Mouse (Mus musculus): ENCODE results near the gene Dcst1. TPM values are rescaled to one million over a fixed set of nuclear protein-coding genes. Genes with fewer than 3 reads are reported as not detected.

Gene Dcst1
- polyA plus RNA-seq, 1 experiment from 2014 or later, result 3.3 TPM

DNA sequence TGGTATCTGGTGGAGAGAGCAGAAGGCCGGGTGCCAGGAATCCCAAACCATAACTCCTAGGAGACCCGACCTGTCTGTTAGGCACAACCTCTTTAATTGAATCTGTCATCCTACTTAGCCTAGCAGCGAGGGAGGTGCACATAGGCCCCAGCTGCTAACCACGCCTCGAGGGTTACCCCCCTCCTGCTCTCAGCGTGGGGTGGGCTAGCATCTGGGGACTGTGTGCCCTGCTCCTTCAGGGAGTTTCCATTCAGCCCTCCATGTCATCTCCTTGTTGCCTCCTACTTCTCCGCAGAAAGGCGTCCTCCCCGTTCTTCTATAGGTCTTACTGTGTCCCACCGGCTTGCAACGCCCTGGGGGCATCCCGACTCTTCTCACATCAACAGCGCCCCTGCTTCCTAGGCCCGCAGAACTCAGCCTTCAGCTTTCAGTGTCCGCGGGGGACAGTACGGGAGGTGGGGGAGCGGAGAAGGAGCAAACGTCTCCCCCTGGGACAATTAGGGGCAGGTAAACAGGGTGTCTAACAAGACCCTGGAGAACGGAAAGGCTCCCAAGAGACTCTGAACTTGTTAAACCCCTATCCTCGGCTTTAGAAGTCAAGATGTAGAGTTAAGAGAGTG lies 46.0 kb downstream of the Dcst1 start:
- 15% methylated on average over 21 of the region's 21 CpGs for WGBS
- Histone ChIP-seq H3K27ac (ENCODE audit: low read length) (no peak overlapping the region), H3K9me3 (ENCODE audit: low read length) (no peaks in the 10 kb centered on the region), H3K9ac (replicated peaks; ENCODE audit: low read length) (peak overlapping the region; percentile 63; the same call in 1 of the 2 replicates), H3K4me2 (replicated peaks; ENCODE audit: low read depth, low read length) (peak overlapping the region; percentile 79), H3K4me3 (ENCODE audit: low read length) (peak overlapping the region; percentile 63), H3K4me1 (ENCODE audit: insufficient read depth, low read length) (peaks cover 57% of the 10 kb centered on the region), H3K36me3 (ENCODE audit: insufficient read depth, low read length) (no peaks in the 10 kb centered on the region), H3K27me3 (ENCODE audit: insufficient read depth, low read length) (peaks cover 20% of the 10 kb centered on the region)
- no peak for ATAC-seq (ENCODE audit: low FRiP score, low TSS enrichment)

DNA sequence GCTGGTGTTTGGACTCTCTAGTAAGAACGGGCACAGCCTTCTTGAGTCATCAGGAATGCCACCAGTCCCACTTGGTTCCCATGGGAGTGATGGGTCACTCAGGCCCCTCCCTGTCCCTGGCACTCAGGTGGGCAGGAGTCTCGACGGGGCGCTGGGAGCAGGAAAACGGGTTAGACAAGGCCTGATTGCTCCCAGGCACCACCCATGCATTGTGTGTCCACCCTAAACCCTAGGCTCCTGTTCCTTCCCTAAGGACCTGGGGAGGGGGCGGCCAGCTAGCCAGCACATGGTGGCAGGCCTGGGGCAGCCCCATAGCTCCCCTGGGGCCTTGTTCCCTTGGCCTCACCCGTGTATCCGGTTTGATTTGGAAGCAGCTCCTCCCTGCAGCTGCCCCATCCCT lies 46.7 kb downstream of the Dcst1 start:
- no peaks in the 10 kb centered on the region for H3K36me3 ChIP-seq (ENCODE audit: insufficient read depth, low read length)
- H3K9me3 ChIP-seq (ENCODE audit: low read length), result no peaks in the 10 kb centered on the region
- H3K9ac ChIP-seq (replicated peaks; ENCODE audit: low read length), result no peak overlapping the region
- peaks cover 57% of the 10 kb centered on the region for H3K4me1 ChIP-seq (ENCODE audit: insufficient read depth, low read length)
- H3K27me3 ChIP-seq (ENCODE audit: insufficient read depth, low read length), result peaks cover 20% of the 10 kb centered on the region
- no peak overlapping the region for H3K4me3 ChIP-seq (ENCODE audit: low read length)
- 66% methylated on average over 8 of the region's 8 CpGs for WGBS
- ATAC-seq (ENCODE audit: low FRiP score, low TSS enrichment), result no peak
- H3K27ac ChIP-seq (ENCODE audit: low read length), result no peak overlapping the region
- H3K4me2 ChIP-seq (replicated peaks; ENCODE audit: low read depth, low read length), result no peak overlapping the region

DNA sequence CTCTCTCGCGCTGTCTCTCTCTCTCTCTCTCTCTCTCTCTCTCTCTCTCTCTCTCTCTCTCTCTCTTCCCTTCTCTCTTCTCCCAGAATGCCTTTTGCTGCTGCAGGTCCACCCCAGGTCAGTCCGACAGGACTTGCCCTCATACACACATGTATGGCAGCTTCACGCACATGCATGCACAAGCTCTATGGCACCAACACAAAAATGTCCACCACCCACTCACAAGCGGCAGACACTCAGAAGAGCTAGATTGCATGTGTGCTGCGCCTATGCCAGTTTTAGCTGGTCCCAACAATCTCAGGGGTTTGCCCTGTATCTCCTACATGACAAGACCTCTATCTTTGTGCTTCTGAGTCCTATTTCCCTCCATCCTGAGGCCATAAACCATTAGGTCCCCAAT lies 47.8 kb downstream of the Dcst1 start:
- no peak overlapping the region for H3K27ac ChIP-seq (ENCODE audit: low read length)
- no peak overlapping the region for H3K9ac ChIP-seq (replicated peaks; ENCODE audit: low read length)
- H3K9me3 ChIP-seq (ENCODE audit: low read length), result no peaks in the 10 kb centered on the region
- no peak overlapping the region for H3K4me2 ChIP-seq (replicated peaks; ENCODE audit: low read depth, low read length)
- no peaks in the 10 kb centered on the region for H3K36me3 ChIP-seq (ENCODE audit: insufficient read depth, low read length)
- 55% methylated on average over 6 of the region's 6 CpGs for WGBS
- peaks cover 20% of the 10 kb centered on the region for H3K27me3 ChIP-seq (ENCODE audit: insufficient read depth, low read length)
- no peak overlapping the region for H3K4me3 ChIP-seq (ENCODE audit: low read length)
- H3K4me1 ChIP-seq (ENCODE audit: insufficient read depth, low read length), result peaks cover 54% of the 10 kb centered on the region
- no peak for ATAC-seq (ENCODE audit: low FRiP score, low TSS enrichment)

DNA sequence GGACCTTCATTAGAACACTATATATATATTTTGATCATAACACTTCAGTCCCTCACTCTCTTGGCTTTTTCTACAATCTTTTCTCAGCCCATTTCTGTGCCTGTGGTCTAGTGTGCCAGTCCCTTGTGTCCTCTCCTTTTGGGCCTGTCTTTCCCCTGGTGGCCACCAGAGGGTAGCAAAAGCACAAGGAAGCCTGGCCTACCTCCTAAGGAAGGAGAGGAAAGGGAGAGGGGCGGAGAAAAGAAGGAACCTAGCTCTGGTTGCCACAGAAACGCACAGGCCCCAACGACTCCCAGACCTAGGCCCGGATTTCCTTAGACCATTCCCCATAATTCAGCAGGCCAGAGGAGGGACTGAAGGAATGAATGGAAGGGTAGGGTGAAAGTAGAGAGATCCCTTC lies 48.2 kb downstream of the Dcst1 start:
- peaks cover 50% of the 10 kb centered on the region for H3K4me1 ChIP-seq (ENCODE audit: insufficient read depth, low read length)
- H3K9me3 ChIP-seq (ENCODE audit: low read length), result no peaks in the 10 kb centered on the region
- no peak overlapping the region for H3K27ac ChIP-seq (ENCODE audit: low read length)
- ATAC-seq (ENCODE audit: low FRiP score, low TSS enrichment), result peak; percentile 20
- H3K9ac ChIP-seq (replicated peaks; ENCODE audit: low read length), result no peak overlapping the region
- 3% methylated on average over 4 of the region's 4 CpGs for WGBS
- no peaks in the 10 kb centered on the region for H3K36me3 ChIP-seq (ENCODE audit: insufficient read depth, low read length)
- H3K27me3 ChIP-seq (ENCODE audit: insufficient read depth, low read length), result peaks cover 20% of the 10 kb centered on the region
- H3K4me2 ChIP-seq (replicated peaks; ENCODE audit: low read depth, low read length), result peak overlapping the region; percentile 68; the same call in 1 of the 2 replicates
- no peak overlapping the region; the same call in 1 of the 2 replicates for H3K4me3 ChIP-seq (ENCODE audit: low read length)

DNA sequence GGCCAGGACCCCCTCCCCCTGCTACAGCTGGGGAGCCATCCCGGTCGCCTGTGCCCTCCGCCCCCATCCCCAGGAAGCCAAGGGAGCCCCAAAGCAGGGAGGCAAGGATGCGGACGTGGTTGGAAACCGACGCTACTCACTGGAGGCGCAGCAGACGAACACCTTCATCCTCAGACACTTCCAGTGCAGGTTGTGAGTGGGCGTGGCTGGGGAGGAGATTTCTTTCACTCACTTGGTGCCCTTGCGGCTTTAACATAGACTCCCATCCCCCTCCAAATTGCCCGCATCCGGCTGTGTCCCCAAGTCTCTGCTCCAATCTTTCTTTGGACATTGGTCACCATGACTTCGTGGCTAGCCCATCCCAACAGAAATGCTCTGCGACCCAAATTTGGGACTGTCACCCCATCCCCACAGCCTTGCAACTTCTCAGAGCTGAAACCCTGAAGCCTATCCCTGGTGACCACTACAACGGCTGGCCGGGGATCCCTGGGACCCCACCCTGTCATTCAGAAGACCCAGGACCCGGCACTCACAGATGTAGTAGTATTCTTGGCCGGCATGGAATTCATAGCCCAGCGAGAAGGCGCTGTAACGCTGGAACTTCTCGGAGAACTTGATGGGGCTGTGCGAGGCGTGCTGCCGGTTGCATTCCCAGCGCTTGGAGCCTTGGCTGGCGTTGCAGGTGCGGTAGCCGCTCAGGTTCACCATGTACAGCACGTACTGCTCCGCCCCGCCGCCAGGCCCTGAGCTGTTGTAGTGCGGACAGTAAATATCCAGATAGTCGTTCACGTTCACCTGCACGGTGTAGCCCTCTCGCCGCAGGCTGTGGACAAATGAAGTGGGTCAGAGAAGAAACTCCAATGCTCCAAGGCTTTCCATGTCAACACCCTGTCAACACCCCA lies 48.9 kb downstream of the Dcst1 start:
- H3K4me1 ChIP-seq (ENCODE audit: insufficient read depth, low read length), result peaks cover 43% of the 10 kb centered on the region

DNA sequence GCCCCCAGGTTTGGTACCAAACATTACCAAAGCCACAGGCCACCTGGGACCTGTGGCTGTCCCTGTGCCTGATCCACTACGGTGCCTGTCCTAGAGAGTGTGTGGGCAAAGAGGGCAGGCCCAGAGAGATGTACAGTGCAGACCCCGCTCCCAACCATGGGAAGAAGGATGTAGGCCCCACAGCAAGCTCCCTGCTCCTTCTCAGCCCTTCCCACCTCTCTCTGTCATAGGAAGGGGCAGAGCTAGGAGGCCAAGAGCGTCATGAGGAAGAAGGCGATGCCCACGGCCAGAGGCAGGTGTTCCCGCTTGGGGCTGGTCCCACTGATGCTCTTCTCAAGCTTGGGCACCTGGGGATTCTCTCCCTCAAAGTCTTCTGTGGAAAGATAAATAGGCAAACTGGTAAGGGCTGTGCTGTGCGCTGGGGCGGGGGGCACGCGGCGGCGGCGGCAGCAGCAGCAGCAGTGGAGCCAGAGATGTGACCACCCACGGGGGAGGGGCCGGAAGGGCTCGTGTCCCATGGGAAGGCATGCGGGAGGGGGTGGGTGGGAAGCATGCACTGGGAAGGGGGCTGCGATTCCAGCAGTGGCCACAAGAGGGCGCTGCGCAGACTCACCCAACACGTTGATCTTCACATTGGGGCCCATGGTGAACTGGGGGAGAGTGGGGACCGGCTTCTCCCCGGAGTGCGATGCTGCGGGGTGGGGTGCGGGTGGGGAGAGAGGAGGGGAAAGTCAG lies 49.7 kb downstream of the Dcst1 start:
- peak overlapping the region; percentile 9; the same call in 1 of the 2 replicates for H3K27ac ChIP-seq (ENCODE audit: low read length)

More for the DNA sequence above, 48.9 kb downstream of the Dcst1 start:
- Histone ChIP-seq H3K9ac (replicated peaks; ENCODE audit: low read length) (peak overlapping the region; percentile 58; the same call in 1 of the 2 replicates), H3K27ac (ENCODE audit: low read length) (no peak overlapping the region), H3K27me3 (ENCODE audit: insufficient read depth, low read length) (peaks cover 20% of the 10 kb centered on the region), H3K9me3 (ENCODE audit: low read length) (no peaks in the 10 kb centered on the region), H3K4me2 (replicated peaks; ENCODE audit: low read depth, low read length) (peak overlapping the region; percentile 68), H3K4me3 (ENCODE audit: low read length) (peak overlapping the region; percentile 43), H3K36me3 (ENCODE audit: insufficient read depth, low read length) (no peaks in the 10 kb centered on the region)
- peak; percentile 28; the same call in 1 of the 2 replicates for ATAC-seq (ENCODE audit: low FRiP score, low TSS enrichment)
- WGBS, result 13% methylated on average over 40 of the region's 40 CpGs

DNA sequence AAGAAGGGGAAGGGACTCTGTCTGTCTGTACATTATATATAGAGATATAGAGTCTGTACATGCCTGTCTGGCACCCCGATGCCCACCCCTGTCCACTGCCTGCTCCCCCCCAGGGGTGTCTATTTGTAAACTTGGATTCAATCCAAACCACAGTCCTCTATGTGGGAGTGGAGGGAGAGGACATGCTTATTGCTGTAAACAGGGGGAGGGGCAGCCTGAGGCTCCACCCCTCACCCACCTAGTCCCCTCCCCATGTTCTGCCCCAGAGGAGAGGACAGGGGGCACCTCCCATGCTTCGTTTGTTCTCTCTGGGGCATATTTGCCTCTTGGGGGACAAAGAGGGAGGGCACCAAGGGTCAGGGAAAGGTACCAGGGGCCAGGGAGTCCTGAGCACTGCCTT lies 50.3 kb downstream of the Dcst1 start:
- peak overlapping the region; percentile 9; the same call in 1 of the 2 replicates for H3K27ac ChIP-seq (ENCODE audit: low read length)
- H3K4me2 ChIP-seq (replicated peaks; ENCODE audit: low read depth, low read length), result peak overlapping the region; percentile 68
- peaks cover 29% of the 10 kb centered on the region for H3K4me1 ChIP-seq (ENCODE audit: insufficient read depth, low read length)
- H3K4me3 ChIP-seq (ENCODE audit: low read length), result peak overlapping the region; percentile 43
- WGBS, result 44% methylated on average over 2 of the region's 2 CpGs
- H3K9ac ChIP-seq (replicated peaks; ENCODE audit: low read length), result peak overlapping the region; percentile 58
- no peaks in the 10 kb centered on the region for H3K36me3 ChIP-seq (ENCODE audit: insufficient read depth, low read length)
- H3K27me3 ChIP-seq (ENCODE audit: insufficient read depth, low read length), result peaks cover 13% of the 10 kb centered on the region; the same call in 1 of the 2 replicates
- H3K9me3 ChIP-seq (ENCODE audit: low read length), result no peaks in the 10 kb centered on the region
- no peak for ATAC-seq (ENCODE audit: low FRiP score, low TSS enrichment)

More for the DNA sequence above, 49.7 kb downstream of the Dcst1 start:
- H3K4me3 ChIP-seq (ENCODE audit: low read length), result peak overlapping the region; percentile 43
- H3K9ac ChIP-seq (replicated peaks; ENCODE audit: low read length), result peak overlapping the region; percentile 58
- H3K4me1 ChIP-seq (ENCODE audit: insufficient read depth, low read length), result peaks cover 35% of the 10 kb centered on the region
- no peaks in the 10 kb centered on the region for H3K36me3 ChIP-seq (ENCODE audit: insufficient read depth, low read length)
- H3K27me3 ChIP-seq (ENCODE audit: insufficient read depth, low read length), result peaks cover 18% of the 10 kb centered on the region; the same call in 1 of the 2 replicates
- ATAC-seq (ENCODE audit: low FRiP score, low TSS enrichment), result peak; percentile 33; the same call in 1 of the 2 replicates
- no peaks in the 10 kb centered on the region for H3K9me3 ChIP-seq (ENCODE audit: low read length)
- H3K4me2 ChIP-seq (replicated peaks; ENCODE audit: low read depth, low read length), result peak overlapping the region; percentile 68
- 7% methylated on average over 26 of the region's 26 CpGs for WGBS

DNA sequence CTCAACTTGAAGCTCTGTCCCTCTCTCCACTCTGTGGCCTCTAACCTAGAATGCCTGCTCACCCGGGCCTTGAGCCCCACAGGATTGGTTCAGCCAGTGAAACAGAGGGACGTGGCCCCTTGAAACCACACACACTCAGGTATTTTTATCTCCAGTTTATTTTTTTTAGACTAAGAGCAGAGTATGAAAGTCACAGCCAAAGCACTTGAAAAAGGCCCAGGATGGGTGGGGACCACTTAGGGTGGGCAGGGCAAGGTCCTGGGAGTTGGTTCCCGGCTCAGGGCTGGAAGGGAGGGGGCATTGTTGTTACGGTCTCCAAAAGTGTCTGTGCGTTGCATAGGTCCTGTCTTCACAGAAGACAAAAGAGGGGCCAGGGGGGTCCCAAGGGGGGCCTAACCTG lies 50.7 kb downstream of the Dcst1 start:
- no peak overlapping the region for H3K4me2 ChIP-seq (replicated peaks; ENCODE audit: low read depth, low read length)
- no peak overlapping the region for H3K9ac ChIP-seq (replicated peaks; ENCODE audit: low read length)
- no peak for ATAC-seq (ENCODE audit: low FRiP score, low TSS enrichment)
- H3K4me3 ChIP-seq (ENCODE audit: low read length), result no peak overlapping the region
- WGBS, result 78% methylated on average over 5 of the region's 5 CpGs
- H3K9me3 ChIP-seq (ENCODE audit: low read length), result no peaks in the 10 kb centered on the region
- H3K27ac ChIP-seq (ENCODE audit: low read length), result no peak overlapping the region
- H3K36me3 ChIP-seq (ENCODE audit: insufficient read depth, low read length), result no peaks in the 10 kb centered on the region
- peaks cover 13% of the 10 kb centered on the region; the same call in 1 of the 2 replicates for H3K27me3 ChIP-seq (ENCODE audit: insufficient read depth, low read length)
- H3K4me1 ChIP-seq (ENCODE audit: insufficient read depth, low read length), result peaks cover 25% of the 10 kb centered on the region

DNA sequence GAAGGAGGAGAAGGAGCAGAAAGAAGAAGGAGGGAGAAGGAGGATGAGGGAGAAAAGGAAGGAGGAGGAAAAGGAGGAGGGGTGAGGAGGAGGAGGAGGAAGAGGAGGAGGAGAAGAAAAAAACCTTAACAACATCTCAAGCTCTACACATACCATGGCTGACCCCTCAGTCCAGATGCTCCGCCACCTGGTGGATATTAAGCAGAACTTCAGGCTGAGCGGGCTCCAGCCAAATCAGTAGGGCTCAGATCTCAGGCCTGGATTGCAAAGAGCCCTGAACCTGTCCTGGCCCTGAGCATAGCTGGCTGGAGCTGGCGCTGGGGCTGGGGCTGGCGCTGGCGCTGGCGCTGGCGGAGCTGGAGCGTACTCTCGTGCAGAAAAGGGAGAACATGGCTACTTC lies 57.0 kb downstream of the Dcst1 start:
- Histone ChIP-seq H3K9me3 (ENCODE audit: low read length) (no peaks in the 10 kb centered on the region), H3K27me3 (ENCODE audit: insufficient read depth, low read length) (no peaks in the 10 kb centered on the region), H3K9ac (replicated peaks; ENCODE audit: low read length) (0 out of 2 replicates have a peak overlapping the region, but pooled peaks have one; percentile 15), H3K4me3 (ENCODE audit: low read length) (no peak overlapping the region), H3K4me1 (ENCODE audit: insufficient read depth, low read length) (peaks cover 12% of the 10 kb centered on the region), H3K27ac (ENCODE audit: low read length) (no peak overlapping the region), H3K4me2 (replicated peaks; ENCODE audit: low read depth, low read length) (no peak overlapping the region), H3K36me3 (ENCODE audit: insufficient read depth, low read length) (no peaks in the 10 kb centered on the region)
- 4% methylated on average over 9 of the region's 9 CpGs for WGBS
- ATAC-seq (ENCODE audit: low FRiP score, low TSS enrichment), result peak; percentile 66
